Comparison of ENCODE assay signal across 8 mouse cellular contexts in genomic region chr3:131214841-131215240, GRCm38 (mm10). TPM values are rescaled to one million over a fixed set of nuclear protein-coding genes. Genes with fewer than 3 reads are reported as not detected.
DNase-seq lines count a peak whose midpoint lies in the region; ATAC-seq and TF ChIP-seq lines count a peak whose summit lies in the region.

No protein-coding gene starts in this region.

- H3K4me3 ChIP-seq in heart, postnatal 0 days (ENCODE audit: low read depth, low read length), result no peak overlapping the region
- no peak overlapping the region for H3K4me3 ChIP-seq in cortical plate, adult 2 months (ENCODE audit: insufficient read depth, low read length)
- H3K4me3 ChIP-seq in liver, embryonic 14.5 days (ENCODE audit: insufficient read depth in 1 of 2, low read depth in 2 of 2, low read length in 2 of 2), result no peak overlapping the region
- no peak overlapping the region for H3K4me3 ChIP-seq in thymus, adult 2 months (ENCODE audit: control insufficient read depth, insufficient read depth, low read length)

- WGBS in heart, postnatal 0 days, result 62% methylated on average over 9 of the region's 9 CpGs
- 43% methylated on average over 9 of the region's 9 CpGs for WGBS in liver, embryonic 14.5 days (ENCODE audit: insufficient replicate concordance)
- 43% methylated on average over 9 of the region's 9 CpGs for WGBS in thymus, adult 2 months

- H3K4me2 ChIP-seq in heart, postnatal 0 days (ENCODE audit: low read depth, low read length), result no peak overlapping the region
- no peak overlapping the region for H3K4me2 ChIP-seq in liver, embryonic 14.5 days (ENCODE audit: low read depth)

- no peak for TF ChIP-seq EP300 in heart, postnatal 0 days (IDR thresholded peaks at IDR 0.05; ENCODE audit: low read depth)
- TF ChIP-seq EP300 in liver, embryonic 14.5 days (IDR thresholded peaks at IDR 0.05; ENCODE audit: low read depth), result no peak

- no peak for DNase-seq in heart, postnatal 0 days (ENCODE audit: low spot score)
- no peak for DNase-seq in heart, adult 11 months
- DNase-seq in urinary bladder, postnatal 25 days (ENCODE audit: low spot score), result peak; percentile 24
- DNase-seq in urinary bladder, postnatal 14 days (ENCODE audit: low spot score), result no peak
- no peak for DNase-seq in liver, embryonic 14.5 days (ENCODE audit: low read depth in 3 of 3, low spot score in 3 of 3)
- DNase-seq in thymus, adult 2 months, result peak; percentile 80
- no peak for DNase-seq in cerebellum, postnatal 36 days

- no peak overlapping the region for H3K9ac ChIP-seq in heart, postnatal 0 days (replicated peaks; ENCODE audit: low read depth, low read length)
- no peak overlapping the region for H3K9ac ChIP-seq in liver, embryonic 14.5 days (replicated peaks)

- no peaks in the 10 kb centered on the region for H3K27me3 ChIP-seq in heart, postnatal 0 days (ENCODE audit: control insufficient read depth, insufficient read depth, low read length)
- no peaks in the 10 kb centered on the region for H3K27me3 ChIP-seq in liver, embryonic 14.5 days (ENCODE audit: control insufficient read depth, insufficient read depth, low read length)
- no peaks in the 10 kb centered on the region for H3K27me3 ChIP-seq in thymus, adult 2 months (ENCODE audit: control insufficient read depth, insufficient read depth, low read length)

- no peaks in the 10 kb centered on the region for H3K4me1 ChIP-seq in heart, postnatal 0 days (ENCODE audit: control insufficient read depth, insufficient read depth)
- no peaks in the 10 kb centered on the region for H3K4me1 ChIP-seq in cortical plate, adult 2 months (ENCODE audit: control insufficient read depth, insufficient read depth, low read length)
- no peaks in the 10 kb centered on the region for H3K4me1 ChIP-seq in liver, embryonic 14.5 days (replicated peaks; ENCODE audit: control insufficient read depth in 2 of 2, insufficient read depth in 2 of 2, low read length in 1 of 2)
- H3K4me1 ChIP-seq in thymus, adult 2 months (replicated peaks; ENCODE audit: control insufficient read depth, insufficient read depth, low read length), result peaks cover 11% of the 10 kb centered on the region

- no peak for ATAC-seq in heart, postnatal 0 days (ENCODE audit: insufficient read depth, low read depth)
- no peak for ATAC-seq in liver, embryonic 14.5 days (ENCODE audit: insufficient read depth)

- peak; percentile 45 for TF ChIP-seq CTCF in heart, postnatal 0 days (IDR thresholded peaks at IDR 0.05; ENCODE audit: low read depth)
- TF ChIP-seq CTCF in cortical plate, adult 2 months (IDR thresholded peaks at IDR 0.05; ENCODE audit: extremely low read depth, insufficient read depth, low read length), result peak; percentile 50
- peak; percentile 87 for TF ChIP-seq CTCF in liver, embryonic 14.5 days (IDR thresholded peaks at IDR 0.05; ENCODE audit: low read depth)
- TF ChIP-seq CTCF in thymus, adult 2 months (IDR thresholded peaks at IDR 0.05; ENCODE audit: borderline replicate concordance, control insufficient read depth, extremely low read depth, insufficient read depth, low read length, poor library complexity), result peak; percentile 98

- H3K36me3 ChIP-seq in heart, postnatal 0 days (replicated peaks; ENCODE audit: control insufficient read depth, insufficient read depth, low read length), result no peaks in the 10 kb centered on the region
- H3K36me3 ChIP-seq in liver, embryonic 14.5 days (replicated peaks; ENCODE audit: control insufficient read depth, insufficient read depth, low read depth), result no peaks in the 10 kb centered on the region
- H3K36me3 ChIP-seq in thymus, adult 2 months (ENCODE audit: control insufficient read depth, insufficient read depth, low read length), result peaks cover 56% of the 10 kb centered on the region

- no peak overlapping the region for H3K27ac ChIP-seq in heart, postnatal 0 days (ENCODE audit: low read depth)
- H3K27ac ChIP-seq in cortical plate, adult 2 months (ENCODE audit: insufficient read depth, low read length), result no peak overlapping the region
- no peak overlapping the region for H3K27ac ChIP-seq in liver, embryonic 14.5 days
- H3K27ac ChIP-seq in thymus, adult 2 months (ENCODE audit: control insufficient read depth, insufficient read depth, low read length), result no peak overlapping the region

- no peak for TF ChIP-seq POLR2A in cortical plate, adult 2 months (IDR thresholded peaks at IDR 0.05; ENCODE audit: extremely low read depth, insufficient read depth, low read length)
- no peak for TF ChIP-seq POLR2A in thymus, adult 2 months (IDR thresholded peaks at IDR 0.05; ENCODE audit: control insufficient read depth, extremely low read depth, insufficient read depth, low read length, poor library complexity)

- H3K9me3 ChIP-seq in heart, postnatal 0 days (replicated peaks; ENCODE audit: control insufficient read depth, low read length), result 0 out of 2 replicates have a peak, but pooled peaks cover 3% of the 10 kb centered on the region
- no peaks in the 10 kb centered on the region for H3K9me3 ChIP-seq in liver, embryonic 14.5 days (ENCODE audit: control insufficient read depth, low read length)

RNA-seq across cellular contexts. Expression of gene Hadh, which starts 57.1 kb away (rescaled TPM):
- 237 and 275 TPM in 2 replicates for total RNA-seq in heart, postnatal 0 days (2014; rRNA removed; ENCODE audit: low replicate concordance)
- polyA plus RNA-seq in heart, postnatal 0 days (2015; fragmentation: Nextera tagmentation; extraction: Ambion mirVana), result 433 and 464 TPM in 2 replicates
- polyA plus RNA-seq in cortical plate, adult 2 months (2012; rRNA removed), result 40.3 and 46.0 TPM in 2 replicates
- polyA plus RNA-seq in liver, embryonic 14.5 days (2012; rRNA removed), result 61.1 and 78.3 TPM in 2 replicates
- polyA plus RNA-seq in liver, embryonic 14.5 days (2014; fragmentation: Nextera tagmentation; extraction: Ambion mirVana), result 98.0 and 109 TPM in 2 replicates
- 92.4 and 101 TPM in 2 replicates for polyA plus RNA-seq in thymus, adult 2 months (2012; rRNA removed)

Comparison
In these comparisons a context has a peak if more than half of its experiments do, and no peak if none do; other contexts are left out.
1. DNase-seq: peak in urinary bladder, postnatal 25 days (single experiment) and thymus, adult 2 months (single experiment); none in heart, postnatal 0 days (single experiment), heart, adult 11 months (single experiment), urinary bladder, postnatal 14 days (single experiment), liver, embryonic 14.5 days (0 of 3) and cerebellum, postnatal 36 days (0 of 2).
2. CTCF ChIP-seq: peak in every context shown above with its lines; median percentile 98 in thymus, adult 2 months; 87 in liver, embryonic 14.5 days; 50 in cortical plate, adult 2 months; 45 in heart, postnatal 0 days.